Comparison of ENCODE assay signal across 12 mouse cellular contexts in genomic region chr7:6145423-6146188, GRCm38 (mm10). TPM values are rescaled to one million over a fixed set of nuclear protein-coding genes. Genes with fewer than 3 reads are reported as not detected.
DNase-seq lines count a peak whose midpoint lies in the region; ATAC-seq and TF ChIP-seq lines count a peak whose summit lies in the region.
"Had no signal": no experiment of that assay in that cellular context is flagged by ENCODE, and none has a peak within 500 bp of the region (broad histone marks: within the 10 kb centered on the region; RNA-seq: fewer than 3 reads in every experiment).

No protein-coding gene starts in this region.

- 83% methylated on average over 8 of the region's 8 CpGs for WGBS in hindbrain, embryonic 13.5 days
- 84% methylated on average over 8 of the region's 8 CpGs for WGBS in hindbrain, embryonic 14.5 days
- WGBS in lung, embryonic 14.5 days: 75% methylated on average over 8 of the region's 8 CpGs
- 76% methylated on average over 8 of the region's 8 CpGs for WGBS in stomach, embryonic 15.5 days

- no peak overlapping the region for H3K4me2 ChIP-seq in hindbrain, embryonic 13.5 days
- H3K4me2 ChIP-seq in hindbrain, embryonic 14.5 days (replicated peaks): no peak overlapping the region
- no peak overlapping the region for H3K4me2 ChIP-seq in lung, embryonic 14.5 days
- H3K4me2 ChIP-seq in stomach, embryonic 15.5 days: no peak overlapping the region
- H3K4me2 ChIP-seq: neural tube, embryonic 13.5 days had no signal

- DNase-seq in hindbrain, embryonic 14.5 days (ENCODE audit: low spot score): no peak
- DNase-seq in lung, embryonic 14.5 days: peak; percentile 21
- no peak for DNase-seq in lung, adult 18-20 months
- no peak for DNase-seq in adrenal gland, adult 18-20 months (ENCODE audit: low spot score in 2 of 2)
- DNase-seq: adrenal gland, adult 2 months; cerebellum, adult 8-10 months had no signal

- H3K9ac ChIP-seq in hindbrain, embryonic 13.5 days: no peak overlapping the region
- H3K9ac ChIP-seq in hindbrain, embryonic 14.5 days: no peak overlapping the region
- no peak overlapping the region for H3K9ac ChIP-seq in lung, embryonic 14.5 days
- no peak overlapping the region for H3K9ac ChIP-seq in stomach, embryonic 15.5 days
- H3K9ac ChIP-seq: neural tube, embryonic 13.5 days had no signal

- H3K36me3 ChIP-seq in hindbrain, embryonic 13.5 days: peaks cover 6% of the 10 kb centered on the region
- H3K36me3 ChIP-seq in hindbrain, embryonic 14.5 days (replicated peaks; ENCODE audit: control insufficient read depth, insufficient read depth): peaks cover 11% of the 10 kb centered on the region
- H3K36me3 ChIP-seq in lung, embryonic 14.5 days (ENCODE audit: insufficient read depth): 0 out of 2 replicates have a peak, but pooled peaks cover 10% of the 10 kb centered on the region
- H3K36me3 ChIP-seq in stomach, embryonic 15.5 days: peaks cover 7% of the 10 kb centered on the region; the same call in 1 of the 2 replicates

- no peak for TF ChIP-seq CTCF in lung, embryonic 14.5 days (IDR thresholded peaks at IDR 0.05; ENCODE audit: low read depth)
- no peak for TF ChIP-seq CTCF in embryonic fibroblast, embryonic 13.5 days (IDR thresholded peaks at IDR 0.05; ENCODE audit: borderline replicate concordance, insufficient read depth, low read length)

- H3K27ac ChIP-seq in hindbrain, embryonic 13.5 days: peak overlapping the region; percentile 44; the same call in 1 of the 2 replicates
- no peak overlapping the region for H3K27ac ChIP-seq in hindbrain, embryonic 14.5 days
- no peak overlapping the region for H3K27ac ChIP-seq in lung, embryonic 14.5 days (ENCODE audit: low read depth)
- H3K27ac ChIP-seq in embryonic fibroblast, embryonic 13.5 days (ENCODE audit: insufficient read depth, low read length): peak overlapping the region; percentile 84
- peak overlapping the region; percentile 73; the same call in 1 of the 2 replicates for H3K27ac ChIP-seq in stomach, embryonic 15.5 days
- H3K27ac ChIP-seq: neural tube, embryonic 13.5 days had no signal

- H3K9me3 ChIP-seq in hindbrain, embryonic 13.5 days: no peaks in the 10 kb centered on the region
- H3K9me3 ChIP-seq in hindbrain, embryonic 14.5 days (ENCODE audit: control insufficient read depth, low read length): no peaks in the 10 kb centered on the region
- H3K9me3 ChIP-seq in lung, embryonic 14.5 days (ENCODE audit: low read depth, low read length): no peaks in the 10 kb centered on the region
- no peaks in the 10 kb centered on the region for H3K9me3 ChIP-seq in stomach, embryonic 15.5 days
- H3K9me3 ChIP-seq: neural tube, embryonic 13.5 days had no signal

- no peaks in the 10 kb centered on the region for H3K27me3 ChIP-seq in hindbrain, embryonic 13.5 days
- H3K27me3 ChIP-seq in hindbrain, embryonic 14.5 days (ENCODE audit: control insufficient read depth, insufficient read depth, low read length): no peaks in the 10 kb centered on the region
- H3K27me3 ChIP-seq in lung, embryonic 14.5 days (ENCODE audit: insufficient read depth, low read length): no peaks in the 10 kb centered on the region
- H3K27me3 ChIP-seq in stomach, embryonic 15.5 days (replicated peaks): no peaks in the 10 kb centered on the region
- H3K27me3 ChIP-seq: neural tube, embryonic 13.5 days had no signal

- TF ChIP-seq POLR2A in embryonic fibroblast, embryonic 13.5 days (IDR thresholded peaks at IDR 0.05; ENCODE audit: low read depth, low read length): no peak

- H3K4me1 ChIP-seq in hindbrain, embryonic 13.5 days (replicated peaks): peaks cover 42% of the 10 kb centered on the region
- H3K4me1 ChIP-seq in hindbrain, embryonic 14.5 days (replicated peaks; ENCODE audit: control insufficient read depth, insufficient read depth, low read length): no peaks in the 10 kb centered on the region
- H3K4me1 ChIP-seq in lung, embryonic 14.5 days (ENCODE audit: insufficient read depth): 0 out of 2 replicates have a peak, but pooled peaks cover 6% of the 10 kb centered on the region
- H3K4me1 ChIP-seq in embryonic fibroblast, embryonic 13.5 days (ENCODE audit: control insufficient read depth, insufficient read depth, low read length): peaks cover 14% of the 10 kb centered on the region
- H3K4me1 ChIP-seq in stomach, embryonic 15.5 days: peaks cover 51% of the 10 kb centered on the region

- no peak overlapping the region for H3K4me3 ChIP-seq in hindbrain, embryonic 13.5 days
- H3K4me3 ChIP-seq in hindbrain, embryonic 14.5 days (replicated peaks; ENCODE audit: low read length): no peak overlapping the region
- no peak overlapping the region for H3K4me3 ChIP-seq in lung, embryonic 14.5 days (ENCODE audit: low read depth, low read length)
- H3K4me3 ChIP-seq in embryonic fibroblast, embryonic 13.5 days (ENCODE audit: insufficient read depth, low read length): no peak overlapping the region
- H3K4me3 ChIP-seq in stomach, embryonic 15.5 days (replicated peaks): no peak overlapping the region
- H3K4me3 ChIP-seq: neural tube, embryonic 13.5 days had no signal

- no peak; the same call in 1 of the 2 replicates for ATAC-seq in hindbrain, embryonic 13.5 days (ENCODE audit: low FRiP score)
- ATAC-seq in hindbrain, embryonic 14.5 days (ENCODE audit: low FRiP score): no peak
- no peak for ATAC-seq in lung, embryonic 14.5 days (ENCODE audit: insufficient read depth)
- ATAC-seq in stomach, embryonic 15.5 days (ENCODE audit: insufficient read depth, low FRiP score, low read depth): no peak

RNA-seq across cellular contexts. Expression of gene Zfp787, which starts 10.2 kb away (rescaled TPM):
- polyA plus RNA-seq in hindbrain, embryonic 13.5 days (2015; fragmentation: Nextera tagmentation; extraction: Ambion mirVana): 22.1 and 23.8 TPM in 2 replicates
- 14.2 and 14.5 TPM in 2 replicates for polyA plus RNA-seq in hindbrain, embryonic 14.5 days (2014; fragmentation: Nextera tagmentation; extraction: Ambion mirVana)
- polyA plus RNA-seq in lung, embryonic 14.5 days (2014; fragmentation: Nextera tagmentation; extraction: Ambion mirVana): 12.7 and 14.9 TPM in 2 replicates
- polyA plus RNA-seq in embryonic fibroblast, embryonic 13.5 days (2011; ENCODE audit: insufficient read length, low read depth, missing spikeins): 14.2 and 19.0 TPM in 2 replicates
- polyA plus RNA-seq in stomach, embryonic 15.5 days (2015; fragmentation: Nextera tagmentation; extraction: Ambion mirVana): 26.0 and 28.1 TPM in 2 replicates
- total RNA-seq in adrenal gland, adult 18-20 months (2021): 10 to 100 TPM; 43.2 to 47.7 TPM

RNA-seq across cellular contexts. Expression of gene Zfp444, which starts 26.4 kb away (rescaled TPM):
- 89.1 and 94.9 TPM in 2 replicates for polyA plus RNA-seq in hindbrain, embryonic 13.5 days (2015; fragmentation: Nextera tagmentation; extraction: Ambion mirVana)
- 74.7 and 80.0 TPM in 2 replicates for polyA plus RNA-seq in hindbrain, embryonic 14.5 days (2014; fragmentation: Nextera tagmentation; extraction: Ambion mirVana)
- 57.3 TPM in 2 replicates for polyA plus RNA-seq in lung, embryonic 14.5 days (2014; fragmentation: Nextera tagmentation; extraction: Ambion mirVana)
- 15.2 and 20.9 TPM in 2 replicates for polyA plus RNA-seq in embryonic fibroblast, embryonic 13.5 days (2011; ENCODE audit: insufficient read length, low read depth, missing spikeins)
- 46.8 and 49.6 TPM in 2 replicates for polyA plus RNA-seq in stomach, embryonic 15.5 days (2015; fragmentation: Nextera tagmentation; extraction: Ambion mirVana)
- 10 to 100 TPM; 25.8 to 27.0 TPM for total RNA-seq in adrenal gland, adult 18-20 months (2021)

RNA-seq across cellular contexts. Expression of gene Galp, which starts 51.3 kb away (rescaled TPM):
- not detected in 2 replicates for polyA plus RNA-seq in hindbrain, embryonic 13.5 days (2015; fragmentation: Nextera tagmentation; extraction: Ambion mirVana)
- not detected in 2 replicates for polyA plus RNA-seq in hindbrain, embryonic 14.5 days (2014; fragmentation: Nextera tagmentation; extraction: Ambion mirVana)
- not detected in 2 replicates for polyA plus RNA-seq in lung, embryonic 14.5 days (2014; fragmentation: Nextera tagmentation; extraction: Ambion mirVana)
- not detected in 2 replicates for polyA plus RNA-seq in embryonic fibroblast, embryonic 13.5 days (2011; ENCODE audit: insufficient read length, low read depth, missing spikeins)
- not detected in 2 replicates for polyA plus RNA-seq in stomach, embryonic 15.5 days (2015; fragmentation: Nextera tagmentation; extraction: Ambion mirVana)
- not detected for total RNA-seq in adrenal gland, adult 18-20 months (2021)
- total RNA-seq: adrenal gland, adult 2 months; left cerebral cortex, postnatal 36 days had no signal
- polyA plus RNA-seq: adrenal gland, adult 2 months; neural tube, embryonic 13.5 days; thymus, postnatal 0 days had no signal

Comparison
In these comparisons a context has a peak if more than half of its experiments do, and no peak if none do; other contexts are left out.
1. H3K27ac ChIP-seq: peak in hindbrain, embryonic 13.5 days (single experiment), embryonic fibroblast, embryonic 13.5 days (single experiment) and stomach, embryonic 15.5 days (single experiment); none in hindbrain, embryonic 14.5 days (single experiment) and lung, embryonic 14.5 days (single experiment).